Mouse (Mus musculus) ES-Bruce4 (cell line): ENCODE results near the gene Nudc. TPM values are rescaled to one million over a fixed set of nuclear protein-coding genes. Genes with fewer than 3 reads are reported as not detected.
A peak's percentile ranks its signal among the peaks of the same experiment; 100 is the strongest.

ENCODE experiments used
- H3K27ac ChIP-seq: 2 replicates; pipeline ENCODE4 v1.5.1; 2012; ENCODE audit warnings: low read length, inconsistent platforms; ENCODE audit not compliant: insufficient read depth
- H3K27me3 ChIP-seq: 2 replicates; pipeline ENCODE4 v1.6.1; 2012; ENCODE audit warnings: mild to moderate bottlenecking, low read length, inconsistent platforms; ENCODE audit not compliant: control insufficient read depth, poor library complexity, insufficient read depth, severe bottlenecking
- H3K36me3 ChIP-seq: 2 replicates; pipeline ENCODE4 v1.6.1; 2012; ENCODE audit warnings: inconsistent platforms, mild to moderate bottlenecking, low read length, moderate library complexity; ENCODE audit not compliant: control insufficient read depth, poor library complexity, insufficient read depth, severe bottlenecking
- H3K4me1 ChIP-seq: one replicate; pipeline ENCODE4 v1.8.1; 2011; ENCODE audit warnings: low read length; ENCODE audit not compliant: control insufficient read depth, insufficient read depth
- H3K4me3 ChIP-seq: 2 replicates; pipeline ENCODE4 v1.5.1; 2011; ENCODE audit warnings: low read depth, mild to moderate bottlenecking, low read length
- H3K9ac ChIP-seq: 2 replicates; pipeline ENCODE4 v1.6.1; 2012; ENCODE audit warnings: low read depth, mild to moderate bottlenecking, inconsistent platforms; ENCODE audit not compliant: poor library complexity, severe bottlenecking
- H3K9me3 ChIP-seq: replicated peaks from 2 replicates; pipeline ENCODE4 v1.6.1; 2012; ENCODE audit warnings: mild to moderate bottlenecking, low read length, inconsistent platforms; ENCODE audit not compliant: control insufficient read depth, poor library complexity, insufficient read depth, severe bottlenecking
- CTCF ChIP-seq: IDR thresholded peaks from one replicate; pipeline ENCODE4 v1.8.1; 2011; ENCODE audit warnings: low read depth, low read length
- EP300 ChIP-seq: IDR thresholded peaks from 2 replicates; pipeline ENCODE4 v1.6.1; 2011; ENCODE audit warnings: low read depth, low read length; ENCODE audit not compliant: insufficient read depth
- POLR2A ChIP-seq: IDR thresholded peaks from one replicate; pipeline ENCODE4 v1.8.1; 2011; ENCODE audit warnings: low read length; ENCODE audit not compliant: insufficient read depth
- polyA plus RNA-seq: library from polyadenylated mRNA; stranded (reverse); fragments of >200 nt; gene quantifications from 2 replicates; pipeline ENCODE4 v1.2.4, GENCODE M21; 2011; ENCODE audit warnings: low read depth; ENCODE audit not compliant: missing spikeins, insufficient read depth, insufficient read length

The Nudc gene
- polyA plus RNA-seq, 1 experiment, result 274 TPM

DNA sequence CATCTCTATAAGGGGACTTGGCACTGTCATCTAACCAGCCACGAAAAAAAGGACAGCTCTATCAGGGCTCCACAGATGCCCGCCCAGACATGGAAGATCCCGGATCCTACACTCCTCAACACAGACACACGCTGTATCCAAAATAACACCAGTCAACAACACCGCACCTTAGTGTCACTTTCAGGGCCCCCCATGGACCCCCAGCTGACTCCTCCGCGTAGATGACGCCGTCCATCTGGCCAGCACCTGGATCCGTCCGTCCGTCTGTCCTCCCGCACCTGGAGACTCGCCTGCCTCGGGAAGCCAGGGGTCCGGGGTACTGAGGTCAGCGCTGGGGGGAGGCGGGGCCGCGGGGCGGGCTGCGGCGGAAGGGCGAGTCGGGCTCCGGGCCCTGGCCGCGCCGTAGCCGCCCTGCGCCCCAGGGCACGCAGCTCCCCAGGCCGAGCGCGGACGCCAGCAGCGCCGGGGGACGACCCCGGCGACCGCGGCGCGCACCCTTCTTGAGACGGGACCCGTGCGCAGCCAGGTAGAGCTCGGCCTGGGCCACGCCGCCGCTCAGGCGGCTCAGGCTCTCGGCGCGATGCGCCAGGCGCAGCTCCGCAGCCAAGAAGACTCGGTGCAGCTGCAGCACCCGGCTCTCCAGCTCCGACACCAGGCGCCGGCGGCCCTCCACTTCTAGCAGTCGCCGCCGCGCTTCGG, 48.2 kb downstream of the Nudc start:
- peak overlapping the region; percentile 53 for H3K4me3 ChIP-seq
- H3K27ac ChIP-seq, result no peak overlapping the region
- H3K9me3 ChIP-seq, result no peaks in the 10 kb centered on the region
- H3K4me1 ChIP-seq, result peaks cover 4% of the 10 kb centered on the region
- H3K9ac ChIP-seq, result peak overlapping the region; percentile 95
- H3K27me3 ChIP-seq, result 0 out of 2 replicates have a peak, but pooled peaks cover 2% of the 10 kb centered on the region
- TF ChIP-seq POLR2A, result no peak
- TF ChIP-seq CTCF, result no peak
- TF ChIP-seq EP300, result no peak
- no peaks in the 10 kb centered on the region for H3K36me3 ChIP-seq

DNA sequence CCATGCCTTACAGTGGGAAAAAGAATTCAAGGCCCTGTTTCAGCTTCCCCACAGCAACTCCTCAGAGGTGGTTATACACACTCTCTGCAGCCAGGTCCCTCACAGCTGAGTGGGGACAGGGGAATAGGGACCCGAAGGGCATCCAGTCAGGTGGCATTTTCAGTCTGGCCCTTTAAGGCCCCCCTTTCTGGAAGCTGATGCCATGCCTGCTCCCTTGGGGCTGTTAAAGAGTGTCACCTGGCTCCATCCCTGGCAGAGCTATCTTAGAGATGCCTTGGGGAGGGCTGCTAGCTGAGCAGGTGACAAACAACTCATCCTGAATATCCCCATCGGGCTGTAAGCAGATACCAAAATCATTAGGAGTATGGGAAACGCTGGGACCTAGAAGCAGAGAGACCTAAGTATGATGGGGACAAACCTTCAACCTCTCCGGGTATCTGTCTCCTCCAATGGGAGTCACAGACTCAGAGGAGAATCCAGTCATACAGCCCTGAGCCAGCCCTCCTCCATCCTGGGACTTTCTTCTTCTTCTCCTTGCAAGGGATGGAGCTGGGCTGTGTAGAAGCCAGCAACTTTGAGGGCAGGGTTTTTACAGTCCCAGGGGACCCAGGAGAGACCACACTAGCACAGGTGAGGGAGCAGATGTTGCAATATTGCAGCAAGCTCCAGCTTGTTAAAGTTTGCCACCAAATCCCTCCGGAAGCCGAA, 48.9 kb downstream of the Nudc start:
- 0 out of 2 replicates have a peak, but pooled peaks cover 2% of the 10 kb centered on the region for H3K27me3 ChIP-seq
- peak overlapping the region; percentile 53 for H3K4me3 ChIP-seq
- peak overlapping the region; percentile 95 for H3K9ac ChIP-seq
- no peak for TF ChIP-seq EP300
- no peak for TF ChIP-seq POLR2A
- TF ChIP-seq CTCF, result no peak
- no peaks in the 10 kb centered on the region for H3K9me3 ChIP-seq
- H3K4me1 ChIP-seq, result peaks cover 2% of the 10 kb centered on the region
- H3K36me3 ChIP-seq, result no peaks in the 10 kb centered on the region
- H3K27ac ChIP-seq, result no peak overlapping the region

DNA sequence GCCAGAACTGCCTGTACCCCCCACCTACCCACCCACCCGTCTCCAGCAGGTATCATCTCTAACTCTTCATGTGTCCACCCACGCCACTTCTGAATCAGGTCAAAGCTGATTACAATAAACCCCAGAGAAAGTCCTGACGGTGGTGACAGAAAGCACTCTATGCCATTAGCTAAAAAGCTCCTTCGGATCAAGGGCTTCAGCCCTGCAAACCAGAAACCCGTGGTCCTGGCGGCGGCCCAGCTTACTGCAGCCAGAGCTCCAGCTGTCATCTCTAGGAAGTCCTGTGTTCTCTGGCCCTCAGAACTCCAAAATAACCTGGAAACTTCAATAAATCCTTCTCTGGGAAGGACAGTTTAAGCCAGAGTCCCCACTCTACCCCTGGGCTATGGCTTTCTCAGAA, 50.1 kb downstream of the Nudc start:
- H3K9ac ChIP-seq, result no peak overlapping the region
- H3K9me3 ChIP-seq, result no peaks in the 10 kb centered on the region
- H3K27me3 ChIP-seq, result 0 out of 2 replicates have a peak, but pooled peaks cover 2% of the 10 kb centered on the region
- no peaks in the 10 kb centered on the region for H3K36me3 ChIP-seq
- peaks cover 8% of the 10 kb centered on the region for H3K4me1 ChIP-seq
- no peak overlapping the region for H3K4me3 ChIP-seq
- no peak for TF ChIP-seq POLR2A
- TF ChIP-seq CTCF, result no peak
- TF ChIP-seq EP300, result no peak
- H3K27ac ChIP-seq, result no peak overlapping the region

DNA sequence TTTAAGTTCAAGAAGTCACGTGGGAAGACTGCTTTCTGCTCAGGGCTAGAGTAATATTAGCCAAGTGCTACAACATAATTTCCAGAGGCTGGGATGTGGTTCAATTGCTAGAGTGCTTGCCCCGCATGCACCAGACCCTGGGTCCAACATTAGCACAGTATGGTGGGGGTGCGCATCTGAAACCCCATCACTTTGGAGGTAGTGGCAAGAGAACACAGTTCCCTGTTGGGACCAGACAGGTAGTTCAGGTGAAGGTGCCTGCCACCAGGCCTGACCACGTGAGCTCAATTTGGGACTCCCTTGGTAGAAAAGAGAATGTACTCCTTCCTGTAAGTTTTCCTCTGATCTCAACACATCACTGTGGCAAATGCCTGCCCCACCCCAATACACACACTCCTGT, 50.9 kb downstream of the Nudc start:
- Histone ChIP-seq H3K27me3 (0 out of 2 replicates have a peak, but pooled peaks cover 2% of the 10 kb centered on the region), H3K36me3 (no peaks in the 10 kb centered on the region), H3K27ac (no peak overlapping the region), H3K4me1 (peaks cover 8% of the 10 kb centered on the region), H3K4me3 (no peak overlapping the region), H3K9ac (no peak overlapping the region), H3K9me3 (no peaks in the 10 kb centered on the region)
- no peak for TF ChIP-seq POLR2A
- no peak for TF ChIP-seq EP300
- TF ChIP-seq CTCF, result no peak

DNA sequence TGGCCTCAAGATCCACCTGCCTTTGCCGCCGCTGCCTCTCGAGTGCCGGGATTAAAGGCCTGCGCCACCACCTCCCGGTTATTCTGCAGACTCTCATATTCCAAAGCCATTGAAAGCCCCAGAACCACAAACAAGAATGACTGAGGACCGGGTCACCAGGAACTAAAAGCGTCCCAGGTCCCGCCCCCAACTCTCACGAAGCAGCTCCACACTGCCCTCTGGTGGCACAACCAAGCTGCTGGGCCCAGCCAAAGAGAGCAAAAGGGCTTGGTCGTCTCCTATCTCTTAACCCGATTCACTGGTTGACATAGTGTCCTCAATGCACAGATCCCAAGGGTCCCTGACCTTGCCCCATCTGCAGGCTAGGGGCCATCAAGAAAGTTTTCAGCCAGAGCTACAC, 51.4 kb downstream of the Nudc start:
- Histone ChIP-seq H3K27me3 (0 out of 2 replicates have a peak, but pooled peaks cover 2% of the 10 kb centered on the region), H3K9me3 (no peaks in the 10 kb centered on the region), H3K9ac (no peak overlapping the region), H3K27ac (no peak overlapping the region), H3K4me3 (peak overlapping the region; percentile 22), H3K36me3 (no peaks in the 10 kb centered on the region), H3K4me1 (peaks cover 11% of the 10 kb centered on the region)
- TF ChIP-seq EP300, result peak; percentile 38; the same call in 1 of the 2 replicates
- no peak for TF ChIP-seq POLR2A
- TF ChIP-seq CTCF, result peak; percentile 92

DNA sequence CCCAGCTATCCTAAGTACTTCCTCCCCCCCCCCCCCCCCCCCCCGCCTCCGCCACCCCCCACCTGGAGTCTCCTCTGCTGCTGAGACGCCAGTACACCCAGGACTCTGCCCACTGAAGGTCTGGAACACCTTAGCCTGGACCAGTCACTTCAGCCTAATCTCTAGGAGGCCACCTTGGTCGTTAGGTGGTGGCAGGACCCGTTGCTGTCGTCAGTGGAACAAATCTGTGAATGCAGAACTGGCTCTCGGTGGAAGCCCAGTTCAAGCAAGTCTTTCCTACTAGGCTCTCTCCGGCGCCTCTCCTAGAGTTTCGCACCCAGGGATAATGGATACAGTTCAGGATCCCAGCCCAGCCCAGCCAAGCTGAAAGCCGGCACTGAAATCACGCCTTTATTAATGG, 51.9 kb downstream of the Nudc start:
- H3K4me1 ChIP-seq, result peaks cover 16% of the 10 kb centered on the region

More for the DNA sequence above, 51.9 kb downstream of the Nudc start:
- no peaks in the 10 kb centered on the region for H3K36me3 ChIP-seq
- H3K9ac ChIP-seq, result no peak overlapping the region
- no peaks in the 10 kb centered on the region for H3K9me3 ChIP-seq
- H3K27me3 ChIP-seq, result 0 out of 2 replicates have a peak, but pooled peaks cover 2% of the 10 kb centered on the region
- no peak overlapping the region for H3K27ac ChIP-seq
- H3K4me3 ChIP-seq, result peak overlapping the region; percentile 22
- TF ChIP-seq CTCF (no peak), POLR2A (no peak), EP300 (no peak)
